Mouse (Mus musculus) left cerebral cortex, adult 6 months (tissue): ENCODE measurements around the gene Akr1b10. TPM values are rescaled to one million over a fixed set of nuclear protein-coding genes. Genes with fewer than 3 reads are reported as not detected.

ENCODE experiments used
- long read RNA-seq, 2 experiments: library from polyadenylated mRNA; unstranded; transcript quantifications; one replicate each; pipeline ENCODE4 v2.0.0; 2019 to 2020
- polyA plus RNA-seq: library from polyadenylated mRNA; unstranded; fragments of <200 nt; fragmentation: Nextera tagmentation; gene quantifications from 2 replicates; pipeline ENCODE4 v1.2.3, GENCODE M21; 2021

Gene Akr1b10
- polyA plus RNA-seq, result 24.3 and 27.9 TPM in 2 replicates
- long read RNA-seq, experiment 1, transcript Akr1b10-201 (10 exons, 1,371 nt), result major isoform, 36 of 43 reads
- long read RNA-seq, experiment 1, partial matches to known transcripts, result 3 of 43 reads
- long read RNA-seq, experiment 1, other reads (novel, unspliced or antisense), result 0 of 43 reads
- long read RNA-seq, experiment 2, transcript Akr1b10-201 (10 exons, 1,371 nt), result major isoform, 19 of 26 reads
- long read RNA-seq, experiment 2, partial matches to known transcripts, result 6 of 26 reads
- long read RNA-seq, experiment 2, other reads (novel, unspliced or antisense), result 0 of 26 reads

GRCm38 (mm10) chr6:34384110-34384661, at the start of gene Akr1b10:
Gene Akr1b10 (plus strand): TSS chr6:34384218.

DNA sequence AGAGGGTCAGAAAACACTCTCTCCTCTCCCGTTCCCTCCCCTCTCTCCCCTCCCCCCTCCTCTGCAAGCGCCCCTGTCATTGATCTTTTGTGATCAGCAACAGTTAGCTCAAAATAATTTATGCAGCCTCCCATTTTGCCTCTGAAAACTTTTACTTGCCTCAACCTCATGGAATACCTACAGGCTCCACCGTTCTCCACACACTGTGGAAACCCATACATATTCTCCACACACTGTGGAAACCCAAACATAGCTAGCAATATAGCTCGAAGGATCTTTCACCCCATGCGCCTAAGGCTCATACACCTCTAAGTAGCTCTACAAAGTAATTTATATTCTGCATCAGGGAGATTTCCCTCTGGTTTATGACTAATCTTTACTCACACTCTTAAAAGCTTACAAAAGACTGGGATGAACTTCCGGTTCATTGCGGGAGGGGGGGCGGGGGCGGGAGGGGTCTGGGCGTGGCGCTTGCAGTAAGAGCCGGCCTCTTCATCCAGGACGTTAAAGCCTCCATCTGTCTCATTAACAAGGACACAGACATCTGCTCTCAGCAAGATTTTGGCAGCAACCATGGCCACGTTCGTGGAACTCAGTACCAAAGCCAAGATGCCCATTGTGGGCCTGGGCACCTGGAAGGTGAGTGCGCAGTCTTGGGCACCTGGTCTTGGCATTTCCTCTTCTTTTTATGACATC, 30.2 kb upstream of the Akr1b10 start, which contains the start of gene Akr1b8:
TSS of gene Akr1b8 (plus strand) at position 462 of the 696 bp plus-strand sequence.

GRCm38 (mm10) chr6:34412023-34412422, 28.0 kb downstream of the Akr1b10 start, which contains the start of gene Akr1b7:
Gene Akr1b7 (plus strand): TSS chr6:34412334.

Other genes with a start within 250 kb of the Akr1b10 start
- 29.8 and 46.2 TPM in 2 replicates for gene Slc35b4, start 207.1 kb upstream of the Akr1b10 start, polyA plus RNA-seq
- 77.7 and 81.3 TPM in 2 replicates for gene Akr1b3, start 66.7 kb upstream of the Akr1b10 start, polyA plus RNA-seq
- 1.9 and 2.2 TPM in 2 replicates for gene Akr1b8, start 30.1 kb upstream of the Akr1b10 start, polyA plus RNA-seq
- not detected in 2 replicates for gene Akr1b7, start 28.1 kb downstream of the Akr1b10 start, polyA plus RNA-seq
- 56.4 and 66.1 TPM in 2 replicates for gene Bpgm, start 92.0 kb downstream of the Akr1b10 start, polyA plus RNA-seq
- gene Cald1, start 214.3 kb downstream of the Akr1b10 start, polyA plus RNA-seq, result 13.1 and 16.6 TPM in 2 replicates